Mouse (Mus musculus): Measurements from ENCODE around the gene Acap3. TPM values are rescaled to one million over a fixed set of nuclear protein-coding genes. Genes with fewer than 3 reads are reported as not detected.

The Acap3 gene
- polyA plus RNA-seq, 1 experiment from 2014 or later: 17.5 TPM

DNA sequence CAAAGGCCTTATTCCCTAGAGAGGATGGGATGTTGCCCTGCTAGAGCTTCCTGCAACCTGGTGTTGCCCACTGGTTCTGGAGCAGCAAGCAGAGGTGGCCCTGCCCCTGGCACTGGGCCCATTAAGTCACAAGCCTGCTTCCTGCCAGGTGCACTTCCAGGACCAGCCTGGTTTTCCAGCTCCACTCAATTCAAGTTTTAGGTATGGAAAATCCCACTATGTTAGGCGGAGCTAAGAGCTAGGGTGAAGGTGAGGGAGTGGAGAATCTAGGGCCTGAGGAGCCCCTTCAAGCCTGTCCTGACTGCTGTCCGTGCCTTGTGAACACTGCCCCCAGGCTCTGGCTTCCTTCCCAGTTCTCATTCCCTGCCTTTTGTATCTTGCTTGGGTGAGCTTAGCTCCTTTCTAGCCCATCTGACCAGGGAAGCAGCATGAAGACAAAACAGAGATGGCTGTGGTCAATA lies 39.6 kb upstream of the Acap3 start:
- no peak for ATAC-seq (ENCODE audit: low read depth)
- H3K4me1 ChIP-seq (replicated peaks; ENCODE audit: control insufficient read depth, insufficient read depth, low read length): peaks cover 14% of the 10 kb centered on the region
- no peaks in the 10 kb centered on the region for H3K9me3 ChIP-seq (ENCODE audit: control insufficient read depth, low read length)
- H3K27me3 ChIP-seq (ENCODE audit: control insufficient read depth, insufficient read depth, low read depth, low read length): no peaks in the 10 kb centered on the region
- no peak overlapping the region for H3K4me2 ChIP-seq (ENCODE audit: low read depth, low read length)
- no peak overlapping the region for H3K9ac ChIP-seq (ENCODE audit: low read length)
- H3K4me3 ChIP-seq (ENCODE audit: low read length): no peak overlapping the region
- H3K27ac ChIP-seq (ENCODE audit: low read length): no peak overlapping the region
- 78% methylated on average over 2 of the region's 2 CpGs for WGBS
- H3K36me3 ChIP-seq (ENCODE audit: control insufficient read depth, insufficient read depth, low read length): peaks cover 19% of the 10 kb centered on the region

GRCm38 (mm10) chr4:155853421-155853820 lies 38.2 kb upstream of the Acap3 start:
- no peaks in the 10 kb centered on the region for H3K27me3 ChIP-seq (ENCODE audit: control insufficient read depth, insufficient read depth, low read depth, low read length)
- H3K4me1 ChIP-seq (replicated peaks; ENCODE audit: control insufficient read depth, insufficient read depth, low read length): peaks cover 9% of the 10 kb centered on the region
- ATAC-seq (ENCODE audit: low read depth): no peak
- 83% methylated on average over 8 of the region's 9 CpGs for WGBS
- H3K36me3 ChIP-seq (ENCODE audit: control insufficient read depth, insufficient read depth, low read length): peaks cover 24% of the 10 kb centered on the region
- no peak overlapping the region for H3K9ac ChIP-seq (ENCODE audit: low read length)
- H3K4me2 ChIP-seq (ENCODE audit: low read depth, low read length): no peak overlapping the region
- no peak overlapping the region for H3K4me3 ChIP-seq (ENCODE audit: low read length)
- H3K27ac ChIP-seq (ENCODE audit: low read length): no peak overlapping the region
- no peaks in the 10 kb centered on the region for H3K9me3 ChIP-seq (ENCODE audit: control insufficient read depth, low read length)

- no peak for ATAC-seq (ENCODE audit: low read depth)
- Histone ChIP-seq H3K9me3 (ENCODE audit: control insufficient read depth, low read length) (no peaks in the 10 kb centered on the region), H3K36me3 (ENCODE audit: control insufficient read depth, insufficient read depth, low read length) (peaks cover 26% of the 10 kb centered on the region), H3K4me1 (replicated peaks; ENCODE audit: control insufficient read depth, insufficient read depth, low read length) (no peaks in the 10 kb centered on the region), H3K4me2 (ENCODE audit: low read depth, low read length) (no peak overlapping the region), H3K27ac (ENCODE audit: low read length) (no peak overlapping the region), H3K9ac (ENCODE audit: low read length) (no peak overlapping the region), H3K4me3 (ENCODE audit: low read length) (no peak overlapping the region), H3K27me3 (ENCODE audit: control insufficient read depth, insufficient read depth, low read depth, low read length) (no peaks in the 10 kb centered on the region)
- WGBS: 89% methylated on average over 12 of the region's 12 CpGs
Measured at GRCm38 (mm10) chr4:155854991-155855390, 36.6 kb upstream of the Acap3 start.

- H3K36me3 ChIP-seq (ENCODE audit: control insufficient read depth, insufficient read depth, low read length): peaks cover 26% of the 10 kb centered on the region
- no peaks in the 10 kb centered on the region for H3K27me3 ChIP-seq (ENCODE audit: control insufficient read depth, insufficient read depth, low read depth, low read length)
- no peak for ATAC-seq (ENCODE audit: low read depth)
- no peaks in the 10 kb centered on the region for H3K9me3 ChIP-seq (ENCODE audit: control insufficient read depth, low read length)
- no peaks in the 10 kb centered on the region for H3K4me1 ChIP-seq (replicated peaks; ENCODE audit: control insufficient read depth, insufficient read depth, low read length)
- no peak overlapping the region for H3K27ac ChIP-seq (ENCODE audit: low read length)
- H3K4me2 ChIP-seq (ENCODE audit: low read depth, low read length): no peak overlapping the region
- no peak overlapping the region for H3K4me3 ChIP-seq (ENCODE audit: low read length)
- 84% methylated on average over 12 of the region's 12 CpGs for WGBS
- H3K9ac ChIP-seq (ENCODE audit: low read length): no peak overlapping the region
Measured at GRCm38 (mm10) chr4:155856071-155856470, 35.6 kb upstream of the Acap3 start.

GRCm38 (mm10) chr4:155856881-155857280 lies 34.7 kb upstream of the Acap3 start:
- Histone ChIP-seq H3K9ac (ENCODE audit: low read length) (no peak overlapping the region), H3K36me3 (ENCODE audit: control insufficient read depth, insufficient read depth, low read length) (peaks cover 26% of the 10 kb centered on the region), H3K4me3 (ENCODE audit: low read length) (no peak overlapping the region), H3K4me2 (ENCODE audit: low read depth, low read length) (no peak overlapping the region), H3K27me3 (ENCODE audit: control insufficient read depth, insufficient read depth, low read depth, low read length) (no peaks in the 10 kb centered on the region), H3K27ac (ENCODE audit: low read length) (no peak overlapping the region), H3K4me1 (replicated peaks; ENCODE audit: control insufficient read depth, insufficient read depth, low read length) (no peaks in the 10 kb centered on the region), H3K9me3 (ENCODE audit: control insufficient read depth, low read length) (no peaks in the 10 kb centered on the region)
- 86% methylated on average over 3 of the region's 3 CpGs for WGBS
- ATAC-seq (ENCODE audit: low read depth): no peak

DNA sequence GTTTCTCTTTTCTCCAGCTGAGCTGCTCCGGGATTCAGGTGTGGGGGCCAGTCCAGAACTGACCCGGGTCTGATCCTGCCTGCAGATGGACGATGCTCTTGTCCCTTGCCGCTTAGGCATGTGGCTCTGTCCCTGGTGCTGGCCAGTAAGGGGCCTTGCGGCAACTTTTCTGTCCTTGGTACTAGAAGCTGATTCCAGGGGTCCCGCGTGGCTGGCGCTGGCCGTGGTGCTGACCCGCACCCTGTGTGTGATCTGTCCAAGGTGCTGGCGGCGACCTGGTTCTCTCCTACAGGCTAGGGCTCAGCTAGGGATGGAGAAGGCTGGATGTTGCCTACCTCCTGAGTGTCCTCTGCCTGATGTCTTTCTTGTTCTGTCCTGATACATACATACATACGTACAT lies 32.3 kb upstream of the Acap3 start:
- peaks cover 21% of the 10 kb centered on the region for H3K36me3 ChIP-seq (ENCODE audit: control insufficient read depth, insufficient read depth, low read length)
- no peaks in the 10 kb centered on the region for H3K9me3 ChIP-seq (ENCODE audit: control insufficient read depth, low read length)

DNA sequence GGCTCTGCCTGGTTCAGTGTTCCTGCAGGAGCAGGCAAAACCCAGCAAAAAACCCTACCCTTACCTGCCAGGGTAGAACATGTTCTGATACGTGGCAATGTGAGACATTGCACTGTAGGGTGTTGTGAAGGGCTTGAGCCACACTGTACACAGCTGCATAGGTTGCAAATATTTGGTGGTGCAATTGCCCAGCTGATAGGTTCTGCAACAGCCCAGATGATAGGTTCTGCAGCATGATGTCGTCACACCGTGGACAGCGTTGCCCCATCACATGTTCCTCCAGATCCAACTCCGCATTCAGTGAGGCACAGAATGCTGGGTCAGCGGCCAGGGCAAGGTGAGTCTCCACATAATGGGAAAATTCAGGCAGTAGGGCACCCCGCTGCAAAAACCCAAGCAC lies 29.8 kb upstream of the Acap3 start:
- no peak overlapping the region for H3K27ac ChIP-seq (ENCODE audit: low read length)
- no peaks in the 10 kb centered on the region for H3K27me3 ChIP-seq (ENCODE audit: control insufficient read depth, insufficient read depth, low read depth, low read length)
- WGBS: 86% methylated on average over 7 of the region's 7 CpGs
- no peaks in the 10 kb centered on the region for H3K4me1 ChIP-seq (replicated peaks; ENCODE audit: control insufficient read depth, insufficient read depth, low read length)
- H3K4me3 ChIP-seq (ENCODE audit: low read length): no peak overlapping the region
- ATAC-seq (ENCODE audit: low read depth): no peak
- no peak overlapping the region for H3K9ac ChIP-seq (ENCODE audit: low read length)
- H3K9me3 ChIP-seq (ENCODE audit: control insufficient read depth, low read length): no peaks in the 10 kb centered on the region
- H3K4me2 ChIP-seq (ENCODE audit: low read depth, low read length): no peak overlapping the region
- H3K36me3 ChIP-seq (ENCODE audit: control insufficient read depth, insufficient read depth, low read length): peaks cover 20% of the 10 kb centered on the region

More for the DNA sequence above, 32.3 kb upstream of the Acap3 start:
- H3K4me3 ChIP-seq (ENCODE audit: low read length): no peak overlapping the region
- H3K27ac ChIP-seq (ENCODE audit: low read length): no peak overlapping the region
- WGBS: 14% methylated on average over 13 of the region's 13 CpGs
- no peaks in the 10 kb centered on the region for H3K4me1 ChIP-seq (replicated peaks; ENCODE audit: control insufficient read depth, insufficient read depth, low read length)
- ATAC-seq (ENCODE audit: low read depth): peak; percentile 58
- no peak overlapping the region for H3K4me2 ChIP-seq (ENCODE audit: low read depth, low read length)
- H3K27me3 ChIP-seq (ENCODE audit: control insufficient read depth, insufficient read depth, low read depth, low read length): no peaks in the 10 kb centered on the region
- no peak overlapping the region for H3K9ac ChIP-seq (ENCODE audit: low read length)

- no peak for ATAC-seq (ENCODE audit: low read depth)
- Histone ChIP-seq H3K4me2 (ENCODE audit: low read depth, low read length) (no peak within 1 kb of the TSS), H3K9me3 (ENCODE audit: control insufficient read depth, low read length) (no peaks in the 10 kb centered on the region), H3K4me1 (replicated peaks; ENCODE audit: control insufficient read depth, insufficient read depth, low read length) (no peaks in the 10 kb centered on the region), H3K27ac (ENCODE audit: low read length) (no peak within 1 kb of the TSS), H3K9ac (ENCODE audit: low read length) (no peak within 1 kb of the TSS), H3K4me3 (ENCODE audit: low read length) (no peak within 1 kb of the TSS), H3K27me3 (ENCODE audit: control insufficient read depth, insufficient read depth, low read depth, low read length) (no peaks in the 10 kb centered on the region), H3K36me3 (ENCODE audit: control insufficient read depth, insufficient read depth, low read length) (peaks cover 15% of the 10 kb centered on the region)
- WGBS: 76% methylated on average over 5 of the region's 5 CpGs
Measured at GRCm38 (mm10) chr4:155863001-155863400, 28.6 kb upstream of the Acap3 start, which contains the start of gene Tas1r3. TSS of gene Tas1r3 (minus strand) at chr4:155863362.

DNA sequence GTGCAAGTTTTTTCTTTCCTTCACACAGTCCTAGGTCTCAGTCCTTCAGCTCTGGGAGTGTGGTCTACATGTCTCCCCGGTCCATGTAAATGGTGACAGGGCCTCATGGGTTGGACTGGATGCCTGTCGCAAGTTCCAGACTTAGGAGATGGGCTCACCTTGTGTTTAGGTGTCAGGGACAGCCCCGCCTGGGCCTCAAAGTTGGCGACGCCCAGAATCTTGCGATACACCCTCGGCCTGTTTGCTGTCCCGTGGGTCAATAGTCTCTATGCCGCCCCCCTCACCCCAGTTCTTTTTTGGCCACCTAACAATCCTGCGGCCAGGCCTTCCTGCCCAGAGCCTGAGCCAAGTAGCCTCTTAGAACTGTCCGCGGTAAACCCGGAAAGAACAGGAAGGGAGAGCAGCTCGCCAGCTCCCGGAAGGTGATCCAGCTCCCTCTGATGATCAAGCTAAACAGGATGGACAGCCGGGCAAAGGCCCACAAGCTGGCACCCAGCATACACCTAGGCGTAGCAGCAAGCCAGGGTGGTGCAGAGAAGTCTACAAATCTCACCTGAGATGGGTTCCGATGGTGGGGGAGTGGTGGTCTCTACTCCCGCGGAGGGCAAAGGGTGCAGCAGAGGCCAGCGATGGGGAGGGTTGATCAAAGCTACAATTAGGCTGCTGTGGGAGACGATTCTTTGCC lies 22.9 kb upstream of the Acap3 start:
- ATAC-seq (ENCODE audit: low read depth): peak; percentile 41
- Histone ChIP-seq H3K27me3 (ENCODE audit: control insufficient read depth, insufficient read depth, low read depth, low read length) (no peaks in the 10 kb centered on the region), H3K4me1 (replicated peaks; ENCODE audit: control insufficient read depth, insufficient read depth, low read length) (peaks cover 18% of the 10 kb centered on the region), H3K36me3 (ENCODE audit: control insufficient read depth, insufficient read depth, low read length) (peaks cover 23% of the 10 kb centered on the region), H3K9ac (ENCODE audit: low read length) (peak overlapping the region; percentile 84), H3K4me2 (ENCODE audit: low read depth, low read length) (peak overlapping the region; percentile 84), H3K27ac (ENCODE audit: low read length) (peak overlapping the region; percentile 36), H3K4me3 (ENCODE audit: low read length) (peak overlapping the region; percentile 80), H3K9me3 (ENCODE audit: control insufficient read depth, low read length) (no peaks in the 10 kb centered on the region)
- WGBS: 7% methylated on average over 22 of the region's 22 CpGs

All from lung, embryonic 16.5 days (tissue).